In genomic region chr11:69035411-69035810, GRCm38 (mm10) we compare ENCODE assay signal across 8 mouse cellular contexts. TPM values are rescaled to one million over a fixed set of nuclear protein-coding genes. Genes with fewer than 3 reads are reported as not detected.
A peak's percentile ranks its signal among the peaks of the same experiment; 100 is the strongest.
DNase-seq lines count a peak whose midpoint lies in the region; ATAC-seq lines count a peak whose summit lies in the region.

No protein-coding gene starts in this region.

- no peaks in the 10 kb centered on the region for H3K27me3 ChIP-seq in kidney, embryonic 16.5 days (ENCODE audit: insufficient read depth, low read length)
- no peaks in the 10 kb centered on the region for H3K27me3 ChIP-seq in embryonic facial prominence, embryonic 11.5 days (ENCODE audit: control insufficient read depth, insufficient read depth, low read length)
- H3K27me3 ChIP-seq in hindbrain, embryonic 14.5 days (ENCODE audit: control insufficient read depth, insufficient read depth, low read length): no peaks in the 10 kb centered on the region
- H3K27me3 ChIP-seq in midbrain, embryonic 14.5 days (ENCODE audit: control insufficient read depth, insufficient read depth, low read length): no peaks in the 10 kb centered on the region

- ATAC-seq in kidney, embryonic 16.5 days (ENCODE audit: low FRiP score, low TSS enrichment): no peak
- ATAC-seq in embryonic facial prominence, embryonic 11.5 days (replicated peaks; ENCODE audit: insufficient number of reproducible peaks, low FRiP score, low TSS enrichment, low read depth): no peak
- no peak for ATAC-seq in hindbrain, embryonic 14.5 days (ENCODE audit: low FRiP score)
- no peak for ATAC-seq in midbrain, embryonic 14.5 days (ENCODE audit: low FRiP score, low TSS enrichment)

- 0 out of 2 replicates have a peak overlapping the region, but pooled peaks have one; percentile 42 for H3K9ac ChIP-seq in kidney, embryonic 16.5 days (replicated peaks; ENCODE audit: low read length)
- peak overlapping the region; percentile 5; the same call in 1 of the 2 replicates for H3K9ac ChIP-seq in embryonic facial prominence, embryonic 11.5 days (replicated peaks; ENCODE audit: low read length)
- peak overlapping the region; percentile 39; the same call in 1 of the 2 replicates for H3K9ac ChIP-seq in hindbrain, embryonic 14.5 days
- H3K9ac ChIP-seq in midbrain, embryonic 14.5 days (replicated peaks; ENCODE audit: low read length): 0 out of 2 replicates have a peak overlapping the region, but pooled peaks have one; percentile 20

- H3K4me3 ChIP-seq in kidney, embryonic 16.5 days (ENCODE audit: low read length): peak overlapping the region; percentile 6; the same call in 1 of the 2 replicates
- H3K4me3 ChIP-seq in embryonic facial prominence, embryonic 11.5 days (ENCODE audit: low read depth, low read length): no peak overlapping the region
- no peak overlapping the region for H3K4me3 ChIP-seq in hindbrain, embryonic 14.5 days (replicated peaks; ENCODE audit: low read length)
- H3K4me3 ChIP-seq in midbrain, embryonic 14.5 days (replicated peaks; ENCODE audit: low read depth, low read length): peak overlapping the region; percentile 10

- no peak for DNase-seq in kidney, postnatal 10 days
- no peak for DNase-seq in embryonic facial prominence, embryonic 11.5 days (ENCODE audit: low spot score)
- no peak for DNase-seq in hindbrain, embryonic 14.5 days (ENCODE audit: low spot score)
- DNase-seq in midbrain, embryonic 14.5 days: no peak
- no peak for DNase-seq in layer of hippocampus, postnatal 25 days (ENCODE audit: extremely low spot score in 1 of 2, low spot score in 1 of 2)
- DNase-seq in adrenal gland, postnatal 25 days: no peak
- no peak for DNase-seq in spleen, adult 18-20 months

- peaks cover 40% of the 10 kb centered on the region for H3K36me3 ChIP-seq in kidney, embryonic 16.5 days (ENCODE audit: insufficient read depth, low read length)
- H3K36me3 ChIP-seq in embryonic facial prominence, embryonic 11.5 days (replicated peaks; ENCODE audit: control insufficient read depth, insufficient read depth, low read depth, low read length): peaks cover 7% of the 10 kb centered on the region
- H3K36me3 ChIP-seq in hindbrain, embryonic 14.5 days (replicated peaks; ENCODE audit: control insufficient read depth, insufficient read depth): peaks cover 51% of the 10 kb centered on the region
- peaks cover 50% of the 10 kb centered on the region for H3K36me3 ChIP-seq in midbrain, embryonic 14.5 days (ENCODE audit: control insufficient read depth, insufficient read depth, low read length)

- H3K4me1 ChIP-seq in kidney, embryonic 16.5 days (ENCODE audit: insufficient read depth, low read length): peaks cover 25% of the 10 kb centered on the region
- no peaks in the 10 kb centered on the region for H3K4me1 ChIP-seq in embryonic facial prominence, embryonic 11.5 days (ENCODE audit: control insufficient read depth, insufficient read depth, low read length)
- peaks cover 17% of the 10 kb centered on the region for H3K4me1 ChIP-seq in hindbrain, embryonic 14.5 days (replicated peaks; ENCODE audit: control insufficient read depth, insufficient read depth, low read length)
- peaks cover 17% of the 10 kb centered on the region for H3K4me1 ChIP-seq in midbrain, embryonic 14.5 days (ENCODE audit: control insufficient read depth, insufficient read depth, low read length)

- 82% methylated on average over 9 of the region's 9 CpGs for WGBS in kidney, embryonic 16.5 days
- WGBS in embryonic facial prominence, embryonic 11.5 days: 74% methylated on average over 9 of the region's 9 CpGs
- WGBS in hindbrain, embryonic 14.5 days: 80% methylated on average over 9 of the region's 9 CpGs
- WGBS in midbrain, embryonic 14.5 days: 74% methylated on average over 9 of the region's 9 CpGs

- peak overlapping the region; percentile 36; the same call in 1 of the 2 replicates for H3K4me2 ChIP-seq in kidney, embryonic 16.5 days (replicated peaks; ENCODE audit: low read depth, low read length)
- H3K4me2 ChIP-seq in embryonic facial prominence, embryonic 11.5 days (ENCODE audit: low read depth, low read length): no peak overlapping the region
- H3K4me2 ChIP-seq in hindbrain, embryonic 14.5 days (replicated peaks): peak overlapping the region; percentile 53; the same call in 1 of the 2 replicates
- peak overlapping the region; percentile 64 for H3K4me2 ChIP-seq in midbrain, embryonic 14.5 days (ENCODE audit: low read length)

- H3K9me3 ChIP-seq in kidney, embryonic 16.5 days (ENCODE audit: low read length): no peaks in the 10 kb centered on the region
- no peaks in the 10 kb centered on the region for H3K9me3 ChIP-seq in embryonic facial prominence, embryonic 11.5 days (replicated peaks; ENCODE audit: control insufficient read depth, low read length)
- H3K9me3 ChIP-seq in hindbrain, embryonic 14.5 days (ENCODE audit: control insufficient read depth, low read length): no peaks in the 10 kb centered on the region
- H3K9me3 ChIP-seq in midbrain, embryonic 14.5 days (ENCODE audit: control insufficient read depth, low read length): no peaks in the 10 kb centered on the region

- peak overlapping the region; percentile 82 for H3K27ac ChIP-seq in kidney, embryonic 16.5 days (ENCODE audit: low read length)
- peak overlapping the region; percentile 35; the same call in 1 of the 2 replicates for H3K27ac ChIP-seq in embryonic facial prominence, embryonic 11.5 days (replicated peaks; ENCODE audit: low read depth, low read length)
- H3K27ac ChIP-seq in hindbrain, embryonic 14.5 days: peak overlapping the region; percentile 52
- peak overlapping the region; percentile 68 for H3K27ac ChIP-seq in midbrain, embryonic 14.5 days (replicated peaks; ENCODE audit: low read depth, low read length)

RNA-seq across cellular contexts. Expression of gene Aurkb, which starts 10.0 kb away (rescaled TPM):
- polyA plus RNA-seq in kidney, embryonic 16.5 days (2015; fragmentation: Nextera tagmentation; extraction: Ambion mirVana): 176 and 177 TPM in 2 replicates
- 162 and 175 TPM in 2 replicates for polyA plus RNA-seq in embryonic facial prominence, embryonic 11.5 days (2014; fragmentation: Nextera tagmentation; extraction: Ambion mirVana)
- 17.0 and 22.0 TPM in 2 replicates for polyA plus RNA-seq in hindbrain, embryonic 14.5 days (2014; fragmentation: Nextera tagmentation; extraction: Ambion mirVana)
- 14.6 and 29.6 TPM in 2 replicates for polyA plus RNA-seq in midbrain, embryonic 14.5 days (2014; fragmentation: Nextera tagmentation; extraction: Ambion mirVana)
- total RNA-seq in layer of hippocampus, postnatal 25 days (2021): 1 to 10 TPM in 1 of 2 experiments, under 1 TPM in 1; 0.85 to 1.0 TPM
- total RNA-seq in adrenal gland, postnatal 25 days (2021): 9.7 and 11.8 TPM in 2 replicates

RNA-seq across cellular contexts. Expression of gene Ctc1, which starts 19.7 kb away (rescaled TPM):
- polyA plus RNA-seq in kidney, embryonic 16.5 days (2015; fragmentation: Nextera tagmentation; extraction: Ambion mirVana): 64.1 and 68.0 TPM in 2 replicates
- polyA plus RNA-seq in embryonic facial prominence, embryonic 11.5 days (2014; fragmentation: Nextera tagmentation; extraction: Ambion mirVana): 63.2 and 68.3 TPM in 2 replicates
- polyA plus RNA-seq in hindbrain, embryonic 14.5 days (2014; fragmentation: Nextera tagmentation; extraction: Ambion mirVana): 54.4 and 58.9 TPM in 2 replicates
- polyA plus RNA-seq in midbrain, embryonic 14.5 days (2014; fragmentation: Nextera tagmentation; extraction: Ambion mirVana): 55.8 and 56.1 TPM in 2 replicates
- 10 to 100 TPM; 35.5 to 36.0 TPM for total RNA-seq in layer of hippocampus, postnatal 25 days (2021)
- total RNA-seq in adrenal gland, postnatal 25 days (2021): 32.9 and 33.9 TPM in 2 replicates

RNA-seq across cellular contexts. Expression of gene Borcs6, which starts 24.1 kb away (rescaled TPM):
- polyA plus RNA-seq in kidney, embryonic 16.5 days (2015; fragmentation: Nextera tagmentation; extraction: Ambion mirVana): 8.0 and 9.1 TPM in 2 replicates
- 6.4 and 7.7 TPM in 2 replicates for polyA plus RNA-seq in embryonic facial prominence, embryonic 11.5 days (2014; fragmentation: Nextera tagmentation; extraction: Ambion mirVana)
- 18.6 and 24.3 TPM in 2 replicates for polyA plus RNA-seq in hindbrain, embryonic 14.5 days (2014; fragmentation: Nextera tagmentation; extraction: Ambion mirVana)
- 17.3 and 20.1 TPM in 2 replicates for polyA plus RNA-seq in midbrain, embryonic 14.5 days (2014; fragmentation: Nextera tagmentation; extraction: Ambion mirVana)
- 10 to 100 TPM; 27.4 to 31.4 TPM for total RNA-seq in layer of hippocampus, postnatal 25 days (2021)
- total RNA-seq in adrenal gland, postnatal 25 days (2021): 23.1 and 32.0 TPM in 2 replicates

RNA-seq across cellular contexts. Expression of gene Pfas, which starts 27.2 kb away (rescaled TPM):
- polyA plus RNA-seq in kidney, embryonic 16.5 days (2015; fragmentation: Nextera tagmentation; extraction: Ambion mirVana): 33.9 and 41.9 TPM in 2 replicates
- polyA plus RNA-seq in embryonic facial prominence, embryonic 11.5 days (2014; fragmentation: Nextera tagmentation; extraction: Ambion mirVana): 34.4 and 34.8 TPM in 2 replicates
- polyA plus RNA-seq in hindbrain, embryonic 14.5 days (2014; fragmentation: Nextera tagmentation; extraction: Ambion mirVana): 12.7 and 15.3 TPM in 2 replicates
- polyA plus RNA-seq in midbrain, embryonic 14.5 days (2014; fragmentation: Nextera tagmentation; extraction: Ambion mirVana): 12.6 and 16.5 TPM in 2 replicates
- 10 to 100 TPM; 18.9 to 29.3 TPM for total RNA-seq in layer of hippocampus, postnatal 25 days (2021)
- 39.7 and 40.1 TPM in 2 replicates for total RNA-seq in adrenal gland, postnatal 25 days (2021)

RNA-seq across cellular contexts. Expression of gene Tmem107, which starts 35.2 kb away (rescaled TPM):
- 61.0 and 68.1 TPM in 2 replicates for polyA plus RNA-seq in kidney, embryonic 16.5 days (2015; fragmentation: Nextera tagmentation; extraction: Ambion mirVana)
- 40.4 and 43.1 TPM in 2 replicates for polyA plus RNA-seq in embryonic facial prominence, embryonic 11.5 days (2014; fragmentation: Nextera tagmentation; extraction: Ambion mirVana)
- polyA plus RNA-seq in hindbrain, embryonic 14.5 days (2014; fragmentation: Nextera tagmentation; extraction: Ambion mirVana): 40.3 and 40.7 TPM in 2 replicates
- polyA plus RNA-seq in midbrain, embryonic 14.5 days (2014; fragmentation: Nextera tagmentation; extraction: Ambion mirVana): 28.0 and 36.5 TPM in 2 replicates
- total RNA-seq in layer of hippocampus, postnatal 25 days (2021): 10 to 100 TPM; 21.1 to 21.6 TPM
- 18.3 and 21.8 TPM in 2 replicates for total RNA-seq in adrenal gland, postnatal 25 days (2021)

Comparison
In these comparisons a context has a peak if more than half of its experiments do, and no peak if none do; other contexts are left out.
1. H3K4me3 ChIP-seq: peak in kidney, embryonic 16.5 days (single experiment) and midbrain, embryonic 14.5 days (single experiment); none in embryonic facial prominence, embryonic 11.5 days (single experiment) and hindbrain, embryonic 14.5 days (single experiment).
2. Peak in every context shown above with its lines, with median percentiles within 50 percentile points of each other: H3K27ac ChIP-seq and H3K9ac ChIP-seq.